Mouse (Mus musculus) gastrocnemius, adult 2 months (tissue): ENCODE measurements around the gene Arhgef12. TPM values are rescaled to one million over a fixed set of nuclear protein-coding genes. Genes with fewer than 3 reads are reported as not detected.

ENCODE experiments used
- DNase-seq: peaks from one replicate; pipeline ENCODE4 v3.0.0; 2022
- H3K27ac ChIP-seq: fragments of 200-600 bp; 2 replicates; pipeline ENCODE4 v1.8.1; 2022; ENCODE audit warnings: mild to moderate bottlenecking
- H3K4me3 ChIP-seq: fragments of 200-600 bp; 2 replicates; pipeline ENCODE4 v1.8.1; 2022; ENCODE audit warnings: mild to moderate bottlenecking, moderate library complexity
- CTCF ChIP-seq: fragments of 200-600 bp; IDR thresholded peaks from 2 replicates; pipeline ENCODE4 v1.8.1; 2022; ENCODE audit warnings: antibody characterized with exemption, mild to moderate bottlenecking, moderate library complexity
- intact Hi-C: fragments of 180-260 bp; cut with DNase I; formaldehyde crosslinking; loops from one replicate; pipeline ENCODE4 v1.15.1; 2025
- total RNA-seq, 2 experiments: library from RNA; stranded (reverse); gene quantifications; 2 replicates each; pipeline ENCODE4 v1.2.3; 2021

Gene Arhgef12
- total RNA-seq, 2 experiments from 2014 or later, result 41.9 to 61.9 TPM

GRCm38 (mm10) chr9:42958401-42958800, 148.6 kb downstream of the Arhgef12 start:
- peak; percentile 38 for DNase-seq
- no peak for TF ChIP-seq CTCF
- intact Hi-C loops, result no loop called here
- H3K27ac ChIP-seq, result no peak overlapping the region
- H3K4me3 ChIP-seq, result no peak overlapping the region

GRCm38 (mm10) chr9:42948381-42948780, 158.7 kb downstream of the Arhgef12 start:
- intact Hi-C loops, result loop anchor here (5.0 kb wide), 1 partner anchor 396 kb away; no protein-coding TSS in a partner anchor
- no peak for TF ChIP-seq CTCF
- Histone ChIP-seq H3K4me3 (no peak overlapping the region), H3K27ac (no peak overlapping the region)
- DNase-seq, result no peak

GRCm38 (mm10) chr9:42945174-42945573, 161.9 kb downstream of the Arhgef12 start:
- no peak overlapping the region for H3K4me3 ChIP-seq
- DNase-seq, result no peak
- TF ChIP-seq CTCF, result no peak
- intact Hi-C loops, result loop anchor here (2.0 to 5.0 kb wide), 2 partner anchors 393 to 618 kb away; no protein-coding TSS in a partner anchor
- H3K27ac ChIP-seq, result no peak overlapping the region

- intact Hi-C loops, result loop anchor here (1.0 to 5.0 kb wide), 4 partner anchors 156 to 618 kb away; no protein-coding TSS in a partner anchor
- Histone ChIP-seq H3K4me3 (peak overlapping the region; percentile 83), H3K27ac (peak overlapping the region; percentile 25; the same call in 1 of the 2 replicates)
- peak; percentile 89 for DNase-seq
- TF ChIP-seq CTCF, result peak; percentile 65
Observed at GRCm38 (mm10) chr9:42944536-42945006, 162.5 kb downstream of the Arhgef12 start.

- TF ChIP-seq CTCF, result no peak
- peak within 1 kb of the TSS; percentile 64 for H3K27ac ChIP-seq
- peak within 1 kb of the TSS; percentile 83 for H3K4me3 ChIP-seq
- peak; percentile 65 for DNase-seq
- intact Hi-C loops, result loop anchor here (1.0 to 2.0 kb wide), 3 partner anchors 156 to 617 kb away; no protein-coding TSS in a partner anchor
Observed at GRCm38 (mm10) chr9:42943781-42944535, 163.1 kb downstream of the Arhgef12 start, which contains the start of gene Grik4. Grik4 (minus strand) TSS chr9:42944493.

GRCm38 (mm10) chr9:42943057-42943529, 163.9 kb downstream of the Arhgef12 start:
- Histone ChIP-seq H3K27ac (0 out of 2 replicates have a peak overlapping the region, but pooled peaks have one; percentile 20), H3K4me3 (peak overlapping the region; percentile 83)
- TF ChIP-seq CTCF, result no peak
- intact Hi-C loops, result no loop called here
- peak; percentile 35 for DNase-seq

- Histone ChIP-seq H3K4me3 (no peak overlapping the region), H3K27ac (no peak overlapping the region)
- TF ChIP-seq CTCF, result no peak
- no peak for DNase-seq
- intact Hi-C loops, result no loop called here
Observed at GRCm38 (mm10) chr9:42942148-42942547, 164.9 kb downstream of the Arhgef12 start.

- Histone ChIP-seq H3K27ac (no peak overlapping the region), H3K4me3 (no peak overlapping the region)
- no peak for TF ChIP-seq CTCF
- intact Hi-C loops, result no loop called here
- DNase-seq, result no peak
Observed at GRCm38 (mm10) chr9:42932146-42932545, 174.9 kb downstream of the Arhgef12 start.

- intact Hi-C loops, result no loop called here
Observed at GRCm38 (mm10) chr9:42927498-42927897, 179.5 kb downstream of the Arhgef12 start.

GRCm38 (mm10) chr9:42926564-42926963, 180.5 kb downstream of the Arhgef12 start:
- no peak overlapping the region for H3K4me3 ChIP-seq
- no peak for DNase-seq
- no peak overlapping the region for H3K27ac ChIP-seq
- intact Hi-C loops, result no loop called here
- no peak for TF ChIP-seq CTCF

More at GRCm38 (mm10) chr9:42927498-42927897, 179.5 kb downstream of the Arhgef12 start:
- Histone ChIP-seq H3K27ac (no peak overlapping the region), H3K4me3 (no peak overlapping the region)
- TF ChIP-seq CTCF, result no peak
- DNase-seq, result peak; percentile 22

- Histone ChIP-seq H3K4me3 (no peak overlapping the region), H3K27ac (no peak overlapping the region)
- intact Hi-C loops, result no loop called here
- no peak for TF ChIP-seq CTCF
- no peak for DNase-seq
Observed at GRCm38 (mm10) chr9:42921830-42922229, 185.2 kb downstream of the Arhgef12 start.

GRCm38 (mm10) chr9:42920190-42920589, 186.8 kb downstream of the Arhgef12 start:
- intact Hi-C loops, result no loop called here
- TF ChIP-seq CTCF, result no peak
- H3K4me3 ChIP-seq, result no peak overlapping the region
- DNase-seq, result no peak
- H3K27ac ChIP-seq, result no peak overlapping the region

- no peak for DNase-seq
- TF ChIP-seq CTCF, result no peak
- Histone ChIP-seq H3K4me3 (no peak overlapping the region), H3K27ac (no peak overlapping the region)
- intact Hi-C loops, result no loop called here
Observed at GRCm38 (mm10) chr9:42917911-42918310, 189.1 kb downstream of the Arhgef12 start.

Other genes with a start within 250 kb of the Arhgef12 start
- under 1 TPM in 1 of 2 experiments, not detected in 1; 0.22 TPM for gene Grik4, start 162.7 kb downstream of the Arhgef12 start, total RNA-seq
- gene Tmem136, start 9.3 kb upstream of the Arhgef12 start, total RNA-seq, result 1 to 10 TPM; 2.3 to 3.0 TPM
- under 1 TPM; 0.11 to 0.15 TPM for gene Pou2f3, start 103.1 kb upstream of the Arhgef12 start, total RNA-seq
- 1 to 10 TPM; 2.9 to 8.9 TPM for gene Oaf, start 132.7 kb upstream of the Arhgef12 start, total RNA-seq
- not detected for gene Trim29, start 203.6 kb upstream of the Arhgef12 start, total RNA-seq